Mouse (Mus musculus): ENCODE measurements around the gene Proser3. TPM values are rescaled to one million over a fixed set of nuclear protein-coding genes. Genes with fewer than 3 reads are reported as not detected.

Proser3 gene
- 0.38 and 2.1 TPM in 2 replicates for total RNA-seq (2015; ENCODE audit: low replicate concordance)
- total RNA-seq (2017; ENCODE audit: low replicate concordance), result 0.77 and 4.6 TPM in 2 replicates

DNA sequence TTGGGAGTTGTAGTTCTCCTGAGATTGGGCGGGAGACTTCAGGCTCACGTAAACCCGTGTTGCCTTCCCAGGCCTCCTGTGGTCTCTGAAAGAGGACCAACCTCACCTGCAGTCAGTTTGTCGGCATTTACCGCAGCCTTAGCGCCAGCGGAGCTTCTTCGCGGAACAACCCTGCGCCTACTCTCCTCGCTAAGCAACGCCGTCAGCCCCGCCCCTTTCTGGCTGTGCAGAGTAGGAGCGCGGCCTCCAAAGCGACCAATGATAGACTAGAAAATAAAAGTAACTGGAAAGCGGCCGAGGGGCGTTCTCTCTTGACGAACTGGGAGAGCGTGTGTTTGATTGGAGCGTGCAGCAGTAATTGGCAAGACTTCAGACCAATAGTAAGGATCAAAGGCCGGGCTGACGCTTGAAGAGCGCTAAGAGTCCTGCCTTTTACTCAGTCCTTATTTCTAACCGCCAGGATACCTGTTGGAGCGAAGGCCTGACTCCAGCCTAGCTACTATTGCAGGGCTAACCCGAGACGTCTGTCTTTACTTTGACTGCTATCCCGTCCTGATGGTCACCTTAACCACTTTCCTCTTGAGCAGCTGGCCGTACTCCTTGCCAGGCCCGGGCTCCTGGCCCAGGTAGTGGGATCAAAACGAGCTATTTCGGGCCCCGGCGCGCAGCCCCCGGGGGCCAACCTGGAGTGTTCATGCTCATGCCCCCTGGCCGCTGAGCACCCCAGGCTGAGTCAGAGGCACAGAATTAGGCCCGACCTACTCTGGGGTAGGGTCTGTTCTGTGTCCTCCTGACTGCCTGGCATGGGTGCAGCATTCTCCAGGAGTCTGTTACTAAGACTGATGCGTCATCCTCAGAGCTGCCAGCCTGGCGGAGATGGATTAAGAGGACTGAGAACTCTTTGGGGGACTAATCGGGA is at the start of gene Proser3, which contains the start of gene Hspb6:
Gene Proser3, minus strand, starts transcription at position 198 of the 919 bp plus-strand sequence.
Gene Hspb6, plus strand, starts transcription at position 77 of the 919 bp plus-strand sequence.
- peak; percentile 89 for ATAC-seq (replicated peaks; ENCODE audit: low FRiP score, poor library complexity, severe bottlenecking)

DNA sequence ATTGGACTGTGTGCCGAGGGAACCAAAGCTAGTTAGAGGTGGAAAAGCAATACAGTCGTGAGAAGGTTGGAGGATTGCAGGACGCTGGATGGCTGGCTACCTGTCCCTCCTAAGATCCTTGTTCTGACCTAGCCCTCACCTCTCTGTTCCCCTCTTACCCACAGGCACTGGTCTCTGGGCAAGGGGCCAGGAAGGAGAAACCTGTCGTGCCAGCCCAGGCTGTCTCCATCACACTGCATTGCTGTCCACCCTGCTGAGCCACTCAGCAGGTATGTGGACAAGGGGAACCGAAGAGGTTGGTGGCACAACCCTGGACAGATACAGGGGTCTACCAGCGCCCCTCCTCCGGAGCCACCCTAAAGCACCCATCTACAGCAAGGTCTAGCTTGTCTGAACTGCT is 48.6 kb upstream of the Proser3 start:
- ATAC-seq (replicated peaks; ENCODE audit: low FRiP score, poor library complexity, severe bottlenecking), result no peak

- peak; percentile 98 for ATAC-seq (replicated peaks; ENCODE audit: low FRiP score, poor library complexity, severe bottlenecking)
These were observed 47.8 kb upstream of the Proser3 start for GRCm38 (mm10) chr7:30599933-30600353.

DNA sequence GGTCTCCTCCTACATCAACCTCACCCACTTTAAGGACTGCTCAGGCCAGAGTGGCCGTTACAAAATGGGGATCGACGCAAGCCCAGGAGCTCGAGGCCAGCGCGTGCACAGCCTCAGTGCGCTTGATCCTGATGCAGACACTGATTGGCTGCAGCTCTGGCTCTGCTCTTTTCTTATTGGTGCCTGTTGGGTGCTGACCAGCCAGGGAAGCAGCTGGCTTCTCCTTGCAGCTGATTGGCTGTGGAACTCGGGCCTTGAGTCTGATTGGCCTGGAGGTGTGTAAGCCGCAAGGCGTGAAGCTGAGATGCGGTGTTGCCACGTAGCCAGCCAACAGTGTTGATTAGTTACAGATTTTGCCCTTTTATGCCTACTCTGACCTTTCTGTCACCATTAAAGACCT is 46.7 kb upstream of the Proser3 start, which contains the start of gene Zbtb32:
Gene Zbtb32, minus strand, starts transcription at position 124 of the 400 bp plus-strand sequence.
- ATAC-seq (replicated peaks; ENCODE audit: low FRiP score, poor library complexity, severe bottlenecking), result no peak

DNA sequence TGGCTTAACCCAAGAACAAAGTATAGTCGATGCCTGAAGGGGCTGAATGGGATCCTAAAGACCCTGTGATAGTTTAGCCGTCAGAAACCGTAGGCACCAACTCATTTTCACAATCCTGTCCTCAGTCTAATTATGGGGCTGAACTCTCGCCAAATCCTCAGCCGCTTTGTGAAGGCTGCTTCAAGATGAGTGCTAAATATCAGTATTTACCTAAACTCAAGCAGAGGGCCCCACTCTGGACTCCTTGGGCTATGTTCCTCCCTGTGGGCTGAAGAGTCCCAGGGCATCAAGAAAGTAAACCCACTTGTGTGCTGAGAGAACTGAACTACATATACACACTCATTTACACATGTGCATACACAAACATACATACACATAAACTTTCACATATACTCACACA is 44.7 kb upstream of the Proser3 start:
- no peak for ATAC-seq (replicated peaks; ENCODE audit: low FRiP score, poor library complexity, severe bottlenecking)

DNA sequence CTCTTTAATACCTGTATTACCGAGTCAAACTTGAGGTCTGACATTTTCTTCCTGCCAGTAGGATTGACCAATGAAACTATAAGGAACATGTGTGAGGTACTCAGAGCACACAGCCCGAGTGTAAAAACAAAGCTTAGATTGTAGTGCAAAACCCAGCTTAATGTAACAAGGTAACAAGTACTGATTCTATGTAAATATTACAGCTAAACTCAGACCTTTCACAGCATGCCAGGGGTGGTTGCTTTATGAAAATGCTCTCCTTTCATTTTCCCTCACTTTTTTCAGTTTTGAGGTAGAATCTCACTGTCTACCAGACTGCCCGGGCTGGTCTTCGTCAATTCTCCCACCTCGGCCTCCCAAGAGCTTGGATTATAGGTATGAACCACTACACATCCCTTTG is 44.0 kb upstream of the Proser3 start:
- no peak for ATAC-seq (replicated peaks; ENCODE audit: low FRiP score, poor library complexity, severe bottlenecking)

GRCm38 (mm10) chr7:30594510-30595024 is 42.5 kb upstream of the Proser3 start:
- no peak for ATAC-seq (replicated peaks; ENCODE audit: low FRiP score, poor library complexity, severe bottlenecking)

- ATAC-seq (replicated peaks; ENCODE audit: low FRiP score, poor library complexity, severe bottlenecking), result no peak
These were observed 41.7 kb upstream of the Proser3 start for GRCm38 (mm10) chr7:30593579-30594509.

DNA sequence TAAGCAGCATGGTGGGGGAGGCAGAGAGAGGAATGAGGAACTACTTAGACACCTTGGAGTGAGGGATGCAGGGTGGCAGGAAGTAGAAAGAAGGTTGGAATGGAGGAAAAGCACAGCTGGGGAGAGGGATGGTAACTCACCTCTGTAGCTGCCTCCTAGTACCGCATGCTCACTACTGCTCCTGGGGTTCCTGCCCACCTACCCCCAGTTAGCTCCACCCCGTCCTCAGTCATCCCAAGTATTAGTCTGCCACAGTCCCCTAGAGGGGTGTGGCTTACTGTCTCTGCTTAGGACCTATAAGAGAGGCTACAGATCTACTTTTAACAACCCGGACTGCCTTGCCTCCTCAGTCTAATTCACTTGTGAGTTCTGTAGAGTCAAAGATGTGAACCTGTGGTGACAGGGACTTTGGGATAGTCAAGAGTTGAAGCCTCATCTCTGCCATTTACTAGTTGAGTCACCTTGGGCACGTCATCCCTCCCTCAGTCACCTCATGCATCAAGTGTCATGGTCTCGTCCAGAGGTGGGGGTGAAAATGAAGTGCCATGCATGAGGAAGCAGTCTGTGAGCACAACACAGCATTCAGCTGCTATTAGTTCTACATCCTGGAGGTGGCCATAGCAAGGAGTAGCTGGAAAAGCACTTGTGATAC is 40.8 kb upstream of the Proser3 start:
- no peak for ATAC-seq (replicated peaks; ENCODE audit: low FRiP score, poor library complexity, severe bottlenecking)

- ATAC-seq (replicated peaks; ENCODE audit: low FRiP score, poor library complexity, severe bottlenecking), result no peak
These were observed 39.5 kb upstream of the Proser3 start for GRCm38 (mm10) chr7:30591605-30591951.

DNA sequence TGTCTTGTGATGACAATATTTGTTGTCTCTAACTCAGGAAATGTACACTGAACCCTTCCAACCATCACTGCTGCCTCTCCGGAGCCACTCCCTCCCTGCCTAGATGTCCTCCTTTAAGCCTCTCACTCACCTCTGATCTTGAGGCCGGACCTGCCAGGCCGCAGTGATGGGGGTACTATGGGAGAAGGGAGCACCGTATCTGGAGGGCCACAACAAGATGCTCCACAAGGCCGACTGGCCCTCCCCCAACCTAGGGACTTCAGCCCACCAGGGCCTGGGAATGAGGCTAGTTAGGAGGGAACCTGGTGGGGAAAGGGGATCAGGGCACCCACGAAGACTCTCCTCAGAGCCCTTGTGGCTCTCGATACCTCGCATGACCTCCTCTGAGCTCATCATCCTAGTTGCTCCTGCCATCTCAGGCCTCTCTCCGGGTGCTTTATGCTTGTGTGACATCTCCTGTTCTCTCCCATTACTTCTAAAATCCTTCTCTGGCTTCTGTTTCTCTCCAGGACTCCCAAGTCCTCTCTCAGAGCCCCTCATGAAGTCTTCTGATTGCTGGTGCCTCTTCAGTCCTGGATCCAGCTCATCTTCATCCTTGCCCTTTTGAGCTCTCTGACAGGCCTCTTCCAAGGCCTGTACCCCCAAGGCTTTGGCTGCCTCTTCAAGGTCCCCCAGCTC is 39.0 kb upstream of the Proser3 start:
- no peak for ATAC-seq (replicated peaks; ENCODE audit: low FRiP score, poor library complexity, severe bottlenecking)

GRCm38 (mm10) chr7:30589435-30590301 is 37.6 kb upstream of the Proser3 start:
- peak; percentile 56 for ATAC-seq (replicated peaks; ENCODE audit: low FRiP score, poor library complexity, severe bottlenecking)

DNA sequence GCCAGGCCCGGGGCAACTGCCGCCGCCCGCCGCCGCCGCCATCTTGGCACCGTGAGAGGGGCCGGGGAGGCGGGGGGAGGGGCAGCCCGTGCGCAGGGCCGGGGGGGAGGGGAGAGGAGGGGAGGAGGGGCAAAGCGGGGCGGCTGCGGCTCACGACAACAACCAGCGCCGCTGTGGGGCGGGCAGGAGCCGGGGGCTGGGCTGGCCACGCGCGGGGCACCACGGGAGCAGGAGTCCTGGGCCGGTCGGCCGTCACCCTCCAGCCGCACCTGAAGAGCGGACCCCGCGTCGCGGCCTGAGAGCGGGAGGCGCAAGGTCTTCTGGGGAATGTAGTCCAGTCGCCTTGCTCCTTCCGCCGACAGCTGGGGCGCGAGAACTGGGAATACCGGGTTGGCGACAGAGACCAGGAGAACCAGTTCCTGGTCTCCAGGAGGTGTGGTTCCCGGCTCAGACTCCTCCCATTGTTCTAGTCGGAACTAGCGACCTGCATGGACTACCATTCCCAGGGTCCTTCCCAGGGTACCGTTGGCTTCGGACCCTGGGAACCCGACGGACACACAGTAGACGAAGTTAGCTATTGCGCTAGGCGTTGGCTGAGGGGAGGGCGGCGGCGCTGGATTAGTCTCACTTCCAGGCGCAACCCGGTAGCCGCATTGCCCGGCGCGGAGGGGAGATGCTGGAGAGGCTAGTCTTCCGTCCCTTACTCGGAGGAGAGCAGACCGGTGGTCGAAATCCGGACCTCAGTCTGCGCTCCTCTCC is 36.8 kb upstream of the Proser3 start, which contains the start of gene Kmt2b:
Gene Kmt2b, minus strand, starts transcription at position 51 of the 759 bp plus-strand sequence.
- ATAC-seq (replicated peaks; ENCODE audit: low FRiP score, poor library complexity, severe bottlenecking), result peak; percentile 88

GRCm38 (mm10) chr7:30587842-30588667 is 36.0 kb upstream of the Proser3 start:
- ATAC-seq (replicated peaks; ENCODE audit: low FRiP score, poor library complexity, severe bottlenecking), result 0 out of 2 replicates have a peak, but pooled peaks have one; percentile 6

DNA sequence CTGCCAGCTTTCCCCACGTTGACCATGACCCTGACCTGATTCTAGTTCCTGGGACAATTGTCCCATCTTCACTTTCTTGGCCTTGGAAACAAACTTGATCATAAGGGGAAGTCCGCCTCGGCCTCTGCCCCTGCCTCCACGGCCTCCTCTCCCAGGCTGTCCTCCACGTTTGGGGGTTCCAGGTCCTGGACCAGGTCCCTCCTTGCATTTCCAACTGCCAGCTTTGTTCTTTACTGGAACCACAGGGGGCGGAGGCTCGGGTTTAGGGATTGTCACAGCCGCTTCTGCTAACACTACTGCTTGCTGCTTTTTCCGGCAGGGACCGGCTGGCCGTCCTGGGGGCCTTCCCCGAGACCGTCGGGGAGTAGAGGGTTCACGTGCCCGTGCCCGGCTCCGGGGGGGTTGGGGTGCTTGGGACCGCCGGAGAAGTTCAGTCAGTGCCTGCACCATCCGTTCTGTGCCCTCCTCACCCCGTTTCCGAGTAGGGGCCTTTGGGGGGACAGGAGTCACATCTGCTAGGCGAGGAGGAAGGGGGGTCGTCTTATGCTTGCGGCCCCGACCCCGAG is 34.4 kb upstream of the Proser3 start:
- no peak for ATAC-seq (replicated peaks; ENCODE audit: low FRiP score, poor library complexity, severe bottlenecking)

GRCm38 (mm10) chr7:30585170-30585569 is 33.1 kb upstream of the Proser3 start:
- no peak for ATAC-seq (replicated peaks; ENCODE audit: low FRiP score, poor library complexity, severe bottlenecking)
